Mouse (Mus musculus) embryonic fibroblast, embryonic 13.5 days (primary cell): ENCODE data around the gene Tspan13.

ENCODE experiments used
- CTCF ChIP-seq: IDR thresholded peaks from 2 replicates; pipeline ENCODE4 v1.5.1; 2011; ENCODE audit warnings: mild to moderate bottlenecking, control low read depth, low read length, moderate library complexity, borderline replicate concordance; ENCODE audit not compliant: insufficient read depth
- POLR2A ChIP-seq: IDR thresholded peaks from 2 replicates; pipeline ENCODE4 v1.6.1; 2011; ENCODE audit warnings: low read depth, mild to moderate bottlenecking, control low read depth, low read length, moderate library complexity

DNA sequence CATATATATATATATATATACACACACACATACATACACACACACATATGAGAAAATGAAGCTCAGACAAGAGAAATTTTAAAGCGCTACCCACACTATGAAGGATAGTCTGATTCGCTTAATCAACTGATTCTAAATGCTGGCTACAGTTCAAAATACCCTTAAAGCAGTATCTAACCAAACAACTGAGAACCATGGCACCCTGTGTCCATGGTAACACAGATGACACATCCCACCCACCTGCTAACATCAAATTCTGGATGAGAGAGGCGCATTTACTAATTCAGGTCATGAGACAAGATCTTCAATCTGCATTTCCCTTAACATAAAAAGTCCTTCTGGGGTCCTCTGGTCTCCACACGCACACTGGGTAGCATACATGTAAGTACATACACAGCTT is 16.2 kb downstream of the Tspan13 start:
- TF ChIP-seq POLR2A (no peak), CTCF (no peak)
